Mouse (Mus musculus) stomach, postnatal 0 days (tissue): ENCODE measurements around the gene Naa16.

ENCODE experiments used
- CTCF ChIP-seq: IDR thresholded peaks from 2 replicates; pipeline ENCODE4 v1.5.1; 2016; ENCODE audit warnings: antibody characterized with exemption, low read depth, mild to moderate bottlenecking, moderate library complexity
- EP300 ChIP-seq: optimal IDR thresholded peaks from 2 replicates; pipeline ENCODE3; 2016; ENCODE audit warnings: antibody characterized with exemption

GRCm38 (mm10) chr14:79288280-79288679, 102.3 kb downstream of the Naa16 start:
- TF ChIP-seq CTCF (peak; percentile 56), EP300 (no peak)
